Mouse (Mus musculus) forelimb bud, embryonic 11.5 days (tissue): ENCODE measurements at regions not wholly inside any gene's neighbourhood (a gene's known extent, or its start where the extent isn't known, plus 50 kb on each side); places are given as distances from the start of the nearest gene placed in this dataset.

Experiments used
- DNase-seq: peaks from one replicate; pipeline ENCODE4 v3.0.0-alpha.2; 2012; ENCODE audit warnings: low read depth, low spot score

DNA sequence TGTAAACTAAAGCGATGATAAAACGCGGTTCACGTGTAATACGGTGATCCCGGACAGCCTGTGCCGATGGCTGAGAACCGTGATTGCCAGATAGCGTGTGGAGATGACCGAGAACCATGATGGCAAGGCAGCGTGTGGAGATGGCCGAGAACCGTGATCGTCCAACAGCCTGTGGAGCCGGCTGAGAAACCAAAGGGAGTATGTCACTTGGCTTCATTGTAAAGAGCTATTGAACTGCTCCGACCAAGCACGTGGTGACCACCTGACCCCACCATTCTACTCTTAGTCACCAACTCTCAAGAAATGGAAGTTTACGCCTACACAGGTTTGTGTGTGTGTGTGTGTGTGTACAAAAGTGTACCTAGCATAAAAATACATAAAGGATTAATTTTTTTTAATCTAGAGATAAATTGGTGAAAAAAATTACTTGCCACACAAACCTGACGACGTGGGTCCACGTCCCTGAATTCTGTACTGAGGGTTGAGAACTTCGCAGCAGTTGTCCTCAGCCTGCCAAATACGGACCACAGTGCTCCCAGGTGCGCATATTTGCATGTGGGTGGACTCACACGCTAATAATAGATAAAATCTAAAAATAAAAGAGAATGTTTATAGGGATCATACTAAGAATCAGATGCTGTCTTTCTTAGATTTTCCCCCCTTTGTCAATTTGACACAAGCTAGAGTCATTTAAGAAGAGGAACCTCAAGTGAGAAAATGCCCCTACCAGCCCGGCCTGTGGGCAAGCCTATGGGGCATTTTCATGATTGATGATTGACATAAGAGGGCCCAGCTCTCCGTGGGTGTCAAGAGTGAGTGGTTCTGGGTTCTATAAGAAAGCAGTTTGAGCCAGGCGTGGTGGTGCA, 56.6 kb upstream of the Mef2a start:
- no peak for DNase-seq

- DNase-seq, result no peak
These were observed 55.7 kb upstream of the Mef2a start for GRCm38 (mm10) chr7:67428388-67428787.

- no peak for DNase-seq
These were observed 53.4 kb upstream of the Mef2a start for GRCm38 (mm10) chr7:67426076-67426475.

- no peak for DNase-seq
These were observed 52.9 kb upstream of the Mef2a start for GRCm38 (mm10) chr7:67425581-67425980.

GRCm38 (mm10) chr7:67424810-67425485, 52.3 kb upstream of the Mef2a start:
- no peak for DNase-seq
